Mouse (Mus musculus) layer of hippocampus, adult 8-10 months (tissue): ENCODE data around the gene Atrnl1. TPM values are rescaled to one million over a fixed set of nuclear protein-coding genes. Genes with fewer than 3 reads are reported as not detected.

Experiments used
- DNase-seq, 2 experiments: peaks; one replicate each; pipeline ENCODE4 v3.0.0; 2022; ENCODE audit warnings: low spot score in 2 of 2
- total RNA-seq, 4 experiments: library from RNA; stranded (reverse); gene quantifications; 2 replicates each; pipeline ENCODE4 v1.2.4; 2022

Atrnl1 gene
- total RNA-seq, 4 experiments from 2014 or later: 60.7 to 70.3 (median 65.2) TPM

- DNase-seq: no peak
Observed at GRCm38 (mm10) chr19:57922991-57923390, 312.2 kb downstream of the Atrnl1 start.

GRCm38 (mm10) chr19:57924856-57925255 lies 314.0 kb downstream of the Atrnl1 start:
- DNase-seq: no peak

GRCm38 (mm10) chr19:57925681-57926080 lies 314.8 kb downstream of the Atrnl1 start:
- no peak for DNase-seq

GRCm38 (mm10) chr19:57926164-57926860 lies 315.5 kb downstream of the Atrnl1 start:
- DNase-seq: no peak

- DNase-seq: no peak
Observed at GRCm38 (mm10) chr19:57926941-57927471, 316.2 kb downstream of the Atrnl1 start.

GRCm38 (mm10) chr19:57927566-57928523 lies 317.0 kb downstream of the Atrnl1 start:
- DNase-seq: no peak

GRCm38 (mm10) chr19:57931626-57932025 lies 320.8 kb downstream of the Atrnl1 start:
- DNase-seq: peak in 1 of 2 experiments; percentile 30

- no peak for DNase-seq
Observed at GRCm38 (mm10) chr19:57936865-57937264, 326.0 kb downstream of the Atrnl1 start.

- no peak for DNase-seq
Observed at GRCm38 (mm10) chr19:57939166-57939565, 328.3 kb downstream of the Atrnl1 start.

GRCm38 (mm10) chr19:57941529-57941928 lies 330.7 kb downstream of the Atrnl1 start:
- DNase-seq: peak; percentile 46 to 56

GRCm38 (mm10) chr19:57942281-57942680 lies 331.4 kb downstream of the Atrnl1 start:
- DNase-seq: no peak

GRCm38 (mm10) chr19:57943308-57943707 lies 332.5 kb downstream of the Atrnl1 start:
- DNase-seq: no peak

- DNase-seq: no peak
Observed at GRCm38 (mm10) chr19:57944680-57945079, 333.8 kb downstream of the Atrnl1 start.

GRCm38 (mm10) chr19:57945626-57946250 lies 334.9 kb downstream of the Atrnl1 start:
- no peak for DNase-seq

GRCm38 (mm10) chr19:57948489-57948888 lies 337.7 kb downstream of the Atrnl1 start:
- DNase-seq: no peak

GRCm38 (mm10) chr19:57949260-57949917 lies 338.6 kb downstream of the Atrnl1 start:
- no peak for DNase-seq

GRCm38 (mm10) chr19:57954131-57954530 lies 343.3 kb downstream of the Atrnl1 start:
- no peak for DNase-seq

- no peak for DNase-seq
Observed at GRCm38 (mm10) chr19:57956459-57956858, 345.6 kb downstream of the Atrnl1 start.

- DNase-seq: no peak
Observed at GRCm38 (mm10) chr19:57957363-57957762, 346.5 kb downstream of the Atrnl1 start.

GRCm38 (mm10) chr19:57958154-57958553 lies 347.3 kb downstream of the Atrnl1 start:
- DNase-seq: no peak

- DNase-seq: no peak
Observed at GRCm38 (mm10) chr19:57958726-57959125, 347.9 kb downstream of the Atrnl1 start.
